Mouse (Mus musculus): ENCODE results near the gene Hmgxb4.

- TF ChIP-seq CTCF (IDR thresholded peaks at IDR 0.05; ENCODE audit: borderline replicate concordance, insufficient read depth, low read depth, low read length) (no peak), POLR2A (IDR thresholded peaks at IDR 0.05; ENCODE audit: borderline replicate concordance, insufficient read depth, low read length) (no peak)
These were observed 60.2 kb downstream of the Hmgxb4 start for GRCm38 (mm10) chr8:75053342-75053741.

Data from cerebellum, adult 2 months (tissue).